Mouse (Mus musculus) activated CD4-positive, CD25-positive, alpha-beta regulatory T cell, adult 4 months (primary cell): ENCODE measurements around the gene Prlhr. TPM values are rescaled to one million over a fixed set of nuclear protein-coding genes. Genes with fewer than 3 reads are reported as not detected.

ENCODE experiments used
- ATAC-seq: one replicate; pipeline ENCODE4 v1.8.0; 2017
- polyA plus RNA-seq, 2 experiments: library from polyadenylated mRNA; unstranded; fragments of 100-300 nt; shearing (Covaris generic); gene quantifications; one replicate each; pipeline ENCODE4 v1.2.1; 2017

The Prlhr gene
- not detected for polyA plus RNA-seq

GRCm38 (mm10) chr19:60468254-60468762, at the start of gene Prlhr:
TSS of gene Prlhr (minus strand) at chr19:60468304.
- no peak for ATAC-seq

GRCm38 (mm10) chr19:60515064-60515463, 47.0 kb upstream of the Prlhr start:
- ATAC-seq = no peak

- no peak for ATAC-seq
These were observed 45.3 kb upstream of the Prlhr start for GRCm38 (mm10) chr19:60513431-60513830.

GRCm38 (mm10) chr19:60500209-60500608, 32.1 kb upstream of the Prlhr start:
- ATAC-seq = no peak

- ATAC-seq = no peak
These were observed 29.1 kb upstream of the Prlhr start for GRCm38 (mm10) chr19:60497171-60497570.

- no peak for ATAC-seq
These were observed 27.7 kb upstream of the Prlhr start for GRCm38 (mm10) chr19:60495772-60496171.

- ATAC-seq = no peak
These were observed 21.5 kb upstream of the Prlhr start for GRCm38 (mm10) chr19:60489566-60489965.

- ATAC-seq = no peak
These were observed 17.2 kb upstream of the Prlhr start for GRCm38 (mm10) chr19:60485261-60485660.

- ATAC-seq = no peak
These were observed 10.8 kb upstream of the Prlhr start for GRCm38 (mm10) chr19:60478859-60479258.

- no peak for ATAC-seq
These were observed 9.7 kb upstream of the Prlhr start for GRCm38 (mm10) chr19:60477788-60478187.

GRCm38 (mm10) chr19:60468846-60469245, 742 bp upstream of the Prlhr start:
- ATAC-seq = no peak

GRCm38 (mm10) chr19:60467588-60468007, 506 bp downstream of the Prlhr start:
- ATAC-seq = no peak

- ATAC-seq = peak; percentile 40
These were observed 1.0 kb downstream of the Prlhr start for GRCm38 (mm10) chr19:60466953-60467570.

- ATAC-seq = no peak
These were observed 2.4 kb downstream of the Prlhr start for GRCm38 (mm10) chr19:60465726-60466125.

- ATAC-seq = no peak
These were observed 4.2 kb downstream of the Prlhr start for GRCm38 (mm10) chr19:60463896-60464295.

- ATAC-seq = no peak
These were observed 4.7 kb downstream of the Prlhr start for GRCm38 (mm10) chr19:60463440-60463839.

- no peak for ATAC-seq
These were observed 6.6 kb downstream of the Prlhr start for GRCm38 (mm10) chr19:60461476-60461875.

GRCm38 (mm10) chr19:60459680-60460079, 8.4 kb downstream of the Prlhr start:
- no peak for ATAC-seq

- no peak for ATAC-seq
These were observed 9.0 kb downstream of the Prlhr start for GRCm38 (mm10) chr19:60459071-60459470.

GRCm38 (mm10) chr19:60455791-60456190, 12.3 kb downstream of the Prlhr start:
- no peak for ATAC-seq

GRCm38 (mm10) chr19:60440531-60440930, 27.6 kb downstream of the Prlhr start:
- ATAC-seq = no peak

- no peak for ATAC-seq
These were observed 28.0 kb downstream of the Prlhr start for GRCm38 (mm10) chr19:60440083-60440482.

- no peak for ATAC-seq
These were observed 30.4 kb downstream of the Prlhr start for GRCm38 (mm10) chr19:60437566-60438241.
